In genomic region chr16:34000715-34001114, GRCm38 (mm10) we compare ENCODE assay signal across 14 mouse cellular contexts. TPM values are rescaled to one million over a fixed set of nuclear protein-coding genes. Genes with fewer than 3 reads are reported as not detected.
DNase-seq lines count a peak whose midpoint lies in the region; ATAC-seq and TF ChIP-seq lines count a peak whose summit lies in the region.
"Had no signal": no experiment of that assay in that cellular context is flagged by ENCODE, and none has a peak within 500 bp of the region (broad histone marks: within the 10 kb centered on the region; RNA-seq: fewer than 3 reads in every experiment).

No protein-coding gene starts in this region.

- no peak overlapping the region for H3K27ac ChIP-seq in heart, embryonic 10.5 days
- H3K27ac ChIP-seq in embryonic fibroblast, embryonic 13.5 days (ENCODE audit: insufficient read depth, low read length), result peak overlapping the region; percentile 43
- H3K27ac ChIP-seq in intestine, embryonic 15.5 days, result no peak overlapping the region
- H3K27ac ChIP-seq in stomach, embryonic 15.5 days, result peak overlapping the region; percentile 36; the same call in 1 of the 2 replicates
- H3K27ac ChIP-seq in liver, embryonic 11.5 days (ENCODE audit: low read depth, low read length), result no peak overlapping the region
- H3K27ac ChIP-seq: limb, embryonic 15.5 days had no signal

- no peak overlapping the region for H3K9ac ChIP-seq in intestine, embryonic 15.5 days
- H3K9ac ChIP-seq in stomach, embryonic 15.5 days, result no peak overlapping the region
- H3K9ac ChIP-seq in liver, embryonic 11.5 days (ENCODE audit: low read depth, low read length), result no peak overlapping the region
- H3K9ac ChIP-seq: limb, embryonic 15.5 days had no signal

- WGBS in heart, embryonic 10.5 days, result 81% methylated on average over 8 of the region's 8 CpGs
- WGBS in intestine, embryonic 15.5 days, result 61% methylated on average over 8 of the region's 8 CpGs
- 51% methylated on average over 8 of the region's 8 CpGs for WGBS in stomach, embryonic 15.5 days
- WGBS in liver, embryonic 11.5 days, result 83% methylated on average over 8 of the region's 8 CpGs

- no peaks in the 10 kb centered on the region for H3K36me3 ChIP-seq in heart, embryonic 10.5 days
- H3K36me3 ChIP-seq in intestine, embryonic 15.5 days, result no peaks in the 10 kb centered on the region
- H3K36me3 ChIP-seq in stomach, embryonic 15.5 days, result no peaks in the 10 kb centered on the region
- no peaks in the 10 kb centered on the region for H3K36me3 ChIP-seq in liver, embryonic 11.5 days (ENCODE audit: control insufficient read depth, insufficient read depth, low read length)
- H3K36me3 ChIP-seq: limb, embryonic 15.5 days had no signal

- no peaks in the 10 kb centered on the region for H3K27me3 ChIP-seq in heart, embryonic 10.5 days (ENCODE audit: insufficient read depth, poor library complexity, severe bottlenecking)
- H3K27me3 ChIP-seq in intestine, embryonic 15.5 days (replicated peaks), result no peaks in the 10 kb centered on the region
- no peaks in the 10 kb centered on the region for H3K27me3 ChIP-seq in stomach, embryonic 15.5 days (replicated peaks)
- H3K27me3 ChIP-seq in liver, embryonic 11.5 days (replicated peaks; ENCODE audit: control insufficient read depth, insufficient read depth, low read length), result no peaks in the 10 kb centered on the region

- peak; percentile 42 to 56 for DNase-seq in heart, adult 18-20 months
- DNase-seq in heart, embryonic 10.5 days (ENCODE audit: low spot score), result no peak
- no peak for DNase-seq in right cerebral cortex, postnatal 10 days (ENCODE audit: low spot score in 2 of 2)
- no peak for DNase-seq in liver, embryonic 11.5 days (ENCODE audit: low spot score)
- DNase-seq: cerebellum, postnatal 25 days; kidney, postnatal 10 days; layer of hippocampus, postnatal 36 days had no signal

- TF ChIP-seq CTCF in embryonic fibroblast, embryonic 13.5 days (IDR thresholded peaks at IDR 0.05; ENCODE audit: borderline replicate concordance, insufficient read depth, low read length), result no peak

- no peak overlapping the region for H3K4me3 ChIP-seq in heart, embryonic 10.5 days
- H3K4me3 ChIP-seq in embryonic fibroblast, embryonic 13.5 days (ENCODE audit: insufficient read depth, low read length), result no peak overlapping the region
- H3K4me3 ChIP-seq in intestine, embryonic 15.5 days (replicated peaks), result no peak overlapping the region
- no peak overlapping the region for H3K4me3 ChIP-seq in stomach, embryonic 15.5 days (replicated peaks)
- H3K4me3 ChIP-seq in liver, embryonic 11.5 days (ENCODE audit: low read depth, low read length), result no peak overlapping the region
- H3K4me3 ChIP-seq: limb, embryonic 15.5 days had no signal

- no peak for TF ChIP-seq POLR2A in embryonic fibroblast, embryonic 13.5 days (IDR thresholded peaks at IDR 0.05; ENCODE audit: low read depth, low read length)

- no peak overlapping the region for H3K4me2 ChIP-seq in intestine, embryonic 15.5 days (replicated peaks)
- H3K4me2 ChIP-seq in stomach, embryonic 15.5 days, result no peak overlapping the region
- no peak overlapping the region for H3K4me2 ChIP-seq in liver, embryonic 11.5 days
- H3K4me2 ChIP-seq: limb, embryonic 15.5 days had no signal

- peak; percentile 35; the same call in 1 of the 2 replicates for ATAC-seq in intestine, embryonic 15.5 days
- ATAC-seq in stomach, embryonic 15.5 days (ENCODE audit: insufficient read depth, low FRiP score, low read depth), result no peak
- ATAC-seq in liver, embryonic 11.5 days (replicated peaks; ENCODE audit: low FRiP score), result no peak
- ATAC-seq in monocyte, adult 5-6 weeks (replicated peaks; ENCODE audit: insufficient number of reproducible peaks, low FRiP score, low TSS enrichment, poor library complexity, severe bottlenecking), result no peak
- ATAC-seq: CD4-positive, CD25-positive, alpha-beta regulatory T cell, adult 4 months; hindbrain, embryonic 16.5 days had no signal

- H3K9me3 ChIP-seq in heart, embryonic 10.5 days, result no peaks in the 10 kb centered on the region
- H3K9me3 ChIP-seq in intestine, embryonic 15.5 days, result no peaks in the 10 kb centered on the region
- no peaks in the 10 kb centered on the region for H3K9me3 ChIP-seq in stomach, embryonic 15.5 days
- H3K9me3 ChIP-seq in liver, embryonic 11.5 days (ENCODE audit: control insufficient read depth, low read length), result no peaks in the 10 kb centered on the region
- H3K9me3 ChIP-seq: limb, embryonic 15.5 days had no signal

- H3K4me1 ChIP-seq in heart, embryonic 10.5 days, result peaks cover 36% of the 10 kb centered on the region
- peaks cover 5% of the 10 kb centered on the region for H3K4me1 ChIP-seq in embryonic fibroblast, embryonic 13.5 days (ENCODE audit: control insufficient read depth, insufficient read depth, low read length)
- peaks cover 13% of the 10 kb centered on the region for H3K4me1 ChIP-seq in intestine, embryonic 15.5 days (replicated peaks)
- peaks cover 18% of the 10 kb centered on the region for H3K4me1 ChIP-seq in stomach, embryonic 15.5 days
- H3K4me1 ChIP-seq in liver, embryonic 11.5 days (replicated peaks; ENCODE audit: control insufficient read depth, insufficient read depth, low read length), result no peaks in the 10 kb centered on the region; the same call in 1 of the 2 replicates

RNA-seq across cellular contexts. Expression of gene Umps, which starts 33.9 kb away (rescaled TPM):
- total RNA-seq in heart, adult 18-20 months (2021), result 1 to 10 TPM; 8.6 to 9.6 TPM
- polyA plus RNA-seq in heart, embryonic 10.5 days (2016; fragmentation: Nextera tagmentation; extraction: Ambion mirVana), result 52.2 and 76.3 TPM in 2 replicates
- polyA plus RNA-seq in embryonic fibroblast, embryonic 13.5 days (2011; ENCODE audit: insufficient read length, low read depth, missing spikeins), result 23.3 and 25.5 TPM in 2 replicates
- polyA plus RNA-seq in intestine, embryonic 15.5 days (2015; fragmentation: Nextera tagmentation; extraction: Ambion mirVana), result 55.9 and 56.0 TPM in 2 replicates
- polyA plus RNA-seq in stomach, embryonic 15.5 days (2015; fragmentation: Nextera tagmentation; extraction: Ambion mirVana), result 56.3 and 61.1 TPM in 2 replicates
- polyA plus RNA-seq in liver, embryonic 11.5 days (2014; fragmentation: Nextera tagmentation; extraction: Ambion mirVana), result 104 and 110 TPM in 2 replicates
- 19.4 to 23.2 TPM (median 22.4 TPM) in 3 replicates for total RNA-seq in monocyte, adult 5-6 weeks (2017)

Comparison
In these comparisons a context has a peak if more than half of its experiments do, and no peak if none do; other contexts are left out.
1. DNase-seq: peak in heart, adult 18-20 months (2 of 2); none in heart, embryonic 10.5 days (single experiment), right cerebral cortex, postnatal 10 days (0 of 2) and liver, embryonic 11.5 days (single experiment).
2. H3K27ac ChIP-seq: peak in embryonic fibroblast, embryonic 13.5 days (single experiment) and stomach, embryonic 15.5 days (single experiment); none in heart, embryonic 10.5 days (single experiment), intestine, embryonic 15.5 days (single experiment) and liver, embryonic 11.5 days (single experiment).